Mouse (Mus musculus) kidney, adult 2 months (tissue): Measurements from ENCODE around the gene Mapkapk2.

Source experiments
- CTCF ChIP-seq: fragments of 200-500 bp; conservative IDR thresholded peaks from 2 replicates; pipeline ENCODE4 v1.5.1; 2011; ENCODE audit warnings: low read depth, mild to moderate bottlenecking, control low read depth, low read length, moderate library complexity, mixed read lengths; ENCODE audit not compliant: insufficient read depth, insufficient read length
- POLR2A ChIP-seq: fragments of 200-500 bp; IDR thresholded peaks from one replicate; pipeline ENCODE4 v1.6.1; 2011; ENCODE audit warnings: low read depth, low read length, control low read depth

DNA sequence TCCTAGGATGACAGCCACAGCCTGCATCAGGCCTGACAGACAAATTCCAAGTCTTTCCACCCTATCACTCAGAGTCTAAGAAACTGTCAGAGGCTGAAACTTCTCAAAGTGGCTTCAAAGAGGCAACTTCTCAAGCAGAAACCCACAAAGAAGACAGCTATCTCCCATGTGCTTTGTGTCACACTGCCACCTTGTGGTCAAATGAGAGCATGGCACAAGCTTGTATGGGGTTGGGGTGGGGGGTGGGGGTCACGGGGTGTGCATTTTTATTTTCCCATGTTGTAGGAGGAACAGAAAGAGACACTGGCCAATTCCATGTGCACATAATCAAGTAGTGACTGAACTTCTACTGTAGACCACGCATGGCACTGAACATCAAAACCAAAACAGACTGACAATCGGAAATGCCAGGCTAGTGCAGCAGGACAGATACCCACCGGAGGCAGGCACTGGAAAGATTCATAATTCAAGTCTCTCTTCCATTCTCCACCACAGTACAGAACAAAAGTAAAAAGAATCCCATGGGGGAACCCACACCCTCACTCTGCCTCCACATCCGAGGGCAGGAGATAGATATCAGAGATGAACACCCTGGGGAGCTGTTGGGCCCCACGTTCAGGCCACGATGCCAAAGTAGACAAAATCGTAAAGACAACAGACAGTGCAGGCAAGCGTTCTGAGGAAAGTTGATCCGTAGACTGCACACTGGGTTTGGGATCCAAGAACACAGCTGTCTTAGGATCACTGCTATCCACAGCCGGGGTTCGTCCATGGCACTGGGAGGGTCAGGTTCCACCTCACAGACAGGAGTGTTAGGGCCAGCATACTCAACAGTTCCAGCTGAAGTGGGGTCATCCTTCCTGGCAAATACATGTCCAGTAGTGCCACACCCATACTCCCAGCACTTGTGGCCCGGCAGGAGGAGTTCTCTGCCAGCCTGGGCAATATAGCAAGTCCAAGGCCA, 37.1 kb downstream of the Mapkapk2 start:
- TF ChIP-seq CTCF = peak; percentile 53
- TF ChIP-seq POLR2A = no peak
